Comparison of ENCODE assay signal across 18 mouse cellular contexts in genomic region chr4:141578833-141579232, GRCm38 (mm10). TPM values are rescaled to one million over a fixed set of nuclear protein-coding genes. Genes with fewer than 3 reads are reported as not detected.
A peak's percentile ranks its signal among the peaks of the same experiment; 100 is the strongest.
DNase-seq lines count a peak whose midpoint lies in the region; ATAC-seq lines count a peak whose summit lies in the region.
"Had no signal": no experiment of that assay in that cellular context is flagged by ENCODE, and none has a peak within 500 bp of the region (broad histone marks: within the 10 kb centered on the region; RNA-seq: fewer than 3 reads in every experiment).

No protein-coding gene starts in this region.

- H3K9me3 ChIP-seq in heart, embryonic 15.5 days (replicated peaks) = no peaks in the 10 kb centered on the region
- peaks cover 3% of the 10 kb centered on the region; the same call in 1 of the 2 replicates for H3K9me3 ChIP-seq in liver, embryonic 13.5 days (replicated peaks)
- H3K9me3 ChIP-seq in stomach, embryonic 16.5 days (replicated peaks; ENCODE audit: control insufficient read depth, low read length) = 0 out of 2 replicates have a peak, but pooled peaks cover 3% of the 10 kb centered on the region
- H3K9me3 ChIP-seq: kidney, embryonic 15.5 days had no signal

- H3K4me2 ChIP-seq in heart, embryonic 15.5 days = no peak overlapping the region
- no peak overlapping the region for H3K4me2 ChIP-seq in liver, embryonic 13.5 days
- H3K4me2 ChIP-seq in stomach, embryonic 16.5 days (ENCODE audit: low read depth, low read length) = no peak overlapping the region
- H3K4me2 ChIP-seq: kidney, embryonic 15.5 days; midbrain, embryonic 11.5 days had no signal

- ATAC-seq in heart, embryonic 15.5 days (replicated peaks; ENCODE audit: insufficient number of reproducible peaks, insufficient read depth, low FRiP score, low read depth) = no peak
- ATAC-seq in liver, embryonic 13.5 days (ENCODE audit: low read depth) = peak; percentile 80
- ATAC-seq in stomach, embryonic 16.5 days (ENCODE audit: insufficient read depth, low FRiP score) = peak; percentile 69
- ATAC-seq: forebrain, embryonic 16.5 days; hindbrain, postnatal 0 days had no signal

- H3K4me1 ChIP-seq in heart, embryonic 15.5 days (replicated peaks) = peaks cover 5% of the 10 kb centered on the region
- peaks cover 19% of the 10 kb centered on the region for H3K4me1 ChIP-seq in liver, embryonic 13.5 days (replicated peaks)
- 0 out of 2 replicates have a peak, but pooled peaks cover 3% of the 10 kb centered on the region for H3K4me1 ChIP-seq in stomach, embryonic 16.5 days (ENCODE audit: control insufficient read depth, insufficient read depth, low read length)

- H3K27me3 ChIP-seq in heart, embryonic 15.5 days = no peaks in the 10 kb centered on the region
- H3K27me3 ChIP-seq in liver, embryonic 13.5 days = 0 out of 2 replicates have a peak, but pooled peaks cover 3% of the 10 kb centered on the region
- H3K27me3 ChIP-seq in stomach, embryonic 16.5 days (ENCODE audit: control insufficient read depth, insufficient read depth, low read length) = no peaks in the 10 kb centered on the region
- H3K27me3 ChIP-seq: kidney, embryonic 15.5 days had no signal

- no peak for DNase-seq in heart, adult 8-10 months (ENCODE audit: low spot score)
- peak; percentile 31 for DNase-seq in c-Kit-positive CD71-positive TER-119-negative erythroid progenitor cells, embryonic 14.5 days (ENCODE audit: low read depth)
- peak; percentile 39 for DNase-seq in liver, embryonic 13.5 days
- DNase-seq in left cerebral cortex, adult 11 months (ENCODE audit: low spot score) = no peak
- no peak for DNase-seq in thymus, postnatal 4 days
- DNase-seq: cerebellum, adult 18-20 months; embryo, embryonic 11 days; gastrocnemius, postnatal 36 days; heart, postnatal 14 days; lung, adult 2 months; thymus, postnatal 36 days had no signal

- peaks cover 48% of the 10 kb centered on the region for H3K36me3 ChIP-seq in heart, embryonic 15.5 days
- H3K36me3 ChIP-seq in liver, embryonic 13.5 days = no peaks in the 10 kb centered on the region
- peaks cover 24% of the 10 kb centered on the region for H3K36me3 ChIP-seq in stomach, embryonic 16.5 days (ENCODE audit: control insufficient read depth, insufficient read depth, low read length)

- no peak overlapping the region for H3K9ac ChIP-seq in heart, embryonic 15.5 days
- no peak overlapping the region for H3K9ac ChIP-seq in liver, embryonic 13.5 days
- H3K9ac ChIP-seq in stomach, embryonic 16.5 days (ENCODE audit: low read length) = no peak overlapping the region
- H3K9ac ChIP-seq: kidney, embryonic 15.5 days had no signal

- H3K4me3 ChIP-seq in heart, embryonic 15.5 days = no peak overlapping the region
- no peak overlapping the region for H3K4me3 ChIP-seq in liver, embryonic 13.5 days (replicated peaks)
- H3K4me3 ChIP-seq in stomach, embryonic 16.5 days (replicated peaks; ENCODE audit: low read length) = no peak overlapping the region
- H3K4me3 ChIP-seq: kidney, embryonic 15.5 days had no signal

- peak overlapping the region; percentile 15; the same call in 1 of the 2 replicates for H3K27ac ChIP-seq in heart, embryonic 15.5 days
- no peak overlapping the region for H3K27ac ChIP-seq in liver, embryonic 13.5 days
- peak overlapping the region; percentile 37 for H3K27ac ChIP-seq in stomach, embryonic 16.5 days (ENCODE audit: low read length)
- H3K27ac ChIP-seq: hindbrain, postnatal 0 days; kidney, embryonic 15.5 days had no signal

- 27% methylated on average over 3 of the region's 3 CpGs for WGBS in heart, embryonic 15.5 days
- 6% methylated on average over 3 of the region's 3 CpGs for WGBS in liver, embryonic 13.5 days (ENCODE audit: insufficient replicate concordance)
- 35% methylated on average over 3 of the region's 3 CpGs for WGBS in stomach, embryonic 16.5 days

RNA-seq across cellular contexts. Expression of gene Fblim1, which starts 27.1 kb away (rescaled TPM):
- polyA plus RNA-seq in heart, embryonic 15.5 days (2015; fragmentation: Nextera tagmentation; extraction: Ambion mirVana) = 48.4 and 59.1 TPM in 2 replicates
- total RNA-seq in heart, adult 8-10 months (2022) = 100 to 1,000 TPM; 221 to 281 (median 251) TPM
- 1.9 and 2.4 TPM in 2 replicates for polyA plus RNA-seq in liver, embryonic 13.5 days (2015; fragmentation: Nextera tagmentation; extraction: Ambion mirVana)
- 77.2 and 85.0 TPM in 2 replicates for polyA plus RNA-seq in stomach, embryonic 16.5 days (2015; fragmentation: Nextera tagmentation; extraction: Ambion mirVana)

RNA-seq across cellular contexts. Expression of gene Tmem82, which starts 39.6 kb away (rescaled TPM):
- polyA plus RNA-seq in heart, embryonic 15.5 days (2015; fragmentation: Nextera tagmentation; extraction: Ambion mirVana) = 1.0 and 1.2 TPM in 2 replicates
- 10 to 100 TPM; 15.0 to 19.3 (median 16.5) TPM for total RNA-seq in heart, adult 8-10 months (2022)
- polyA plus RNA-seq in liver, embryonic 13.5 days (2015; fragmentation: Nextera tagmentation; extraction: Ambion mirVana) = 3.6 and 3.7 TPM in 2 replicates
- 2.7 and 3.8 TPM in 2 replicates for polyA plus RNA-seq in stomach, embryonic 16.5 days (2015; fragmentation: Nextera tagmentation; extraction: Ambion mirVana)
- polyA plus RNA-seq: C2C12 had no signal

RNA-seq across cellular contexts. Expression of gene Spen, which starts 40.4 kb away (rescaled TPM):
- polyA plus RNA-seq in heart, embryonic 15.5 days (2015; fragmentation: Nextera tagmentation; extraction: Ambion mirVana) = 6.3 and 7.5 TPM in 2 replicates
- 10 to 100 TPM; 29.2 to 32.2 (median 30.1) TPM for total RNA-seq in heart, adult 8-10 months (2022)
- 4.2 and 4.8 TPM in 2 replicates for polyA plus RNA-seq in liver, embryonic 13.5 days (2015; fragmentation: Nextera tagmentation; extraction: Ambion mirVana)
- polyA plus RNA-seq in stomach, embryonic 16.5 days (2015; fragmentation: Nextera tagmentation; extraction: Ambion mirVana) = 6.2 and 7.2 TPM in 2 replicates

RNA-seq across cellular contexts. Expression of gene Slc25a34, which starts 44.8 kb away (rescaled TPM):
- polyA plus RNA-seq in heart, embryonic 15.5 days (2015; fragmentation: Nextera tagmentation; extraction: Ambion mirVana) = 0.76 and 0.96 TPM in 2 replicates
- 100 to 1,000 TPM; 124 to 157 (median 144) TPM for total RNA-seq in heart, adult 8-10 months (2022)
- 0.07 and 0.13 TPM in 2 replicates for polyA plus RNA-seq in liver, embryonic 13.5 days (2015; fragmentation: Nextera tagmentation; extraction: Ambion mirVana)
- polyA plus RNA-seq in stomach, embryonic 16.5 days (2015; fragmentation: Nextera tagmentation; extraction: Ambion mirVana) = 0.62 and 1.6 TPM in 2 replicates
- polyA plus RNA-seq: midbrain, embryonic 11.5 days had no signal

Comparison
In these comparisons a context has a peak if more than half of its experiments do, and no peak if none do; other contexts are left out.
1. DNase-seq: peak in c-Kit-positive CD71-positive TER-119-negative erythroid progenitor cells, embryonic 14.5 days (single experiment) and liver, embryonic 13.5 days (single experiment); none in heart, adult 8-10 months (single experiment), left cerebral cortex, adult 11 months (single experiment) and thymus, postnatal 4 days (single experiment).
2. RNA of gene Fblim1, which starts 27.1 kb away (polyA plus RNA-seq): 77.2 to 85.0 TPM in stomach, embryonic 16.5 days and 48.4 to 59.1 TPM in heart, embryonic 15.5 days; 1.9 to 2.4 TPM in liver, embryonic 13.5 days; every median in the first group is over 10 times any median in the second.